Mouse (Mus musculus): ENCODE measurements at regions not wholly inside any gene's neighbourhood (a gene's known extent, or its start where the extent isn't known, plus 50 kb on each side); places are given as distances from the start of the nearest gene placed in this dataset.

- H3K36me3 ChIP-seq (ENCODE audit: control insufficient read depth, insufficient read depth, low read length) = no peaks in the 10 kb centered on the region
- no peak for ATAC-seq (replicated peaks; ENCODE audit: low FRiP score)
Measured at GRCm38 (mm10) chr17:68057264-68057663, 53.3 kb upstream of the Arhgap28 start.

GRCm38 (mm10) chr17:68060455-68060854 lies 56.5 kb upstream of the Arhgap28 start:
- ATAC-seq (replicated peaks; ENCODE audit: low FRiP score) (no peak), DNase-seq (ENCODE audit: low spot score) (no peak)
- H3K27me3 ChIP-seq (ENCODE audit: control insufficient read depth, insufficient read depth, low read length) = no peaks in the 10 kb centered on the region
- 77% methylated on average over 3 of the region's 3 CpGs for WGBS
- no peaks in the 10 kb centered on the region for H3K9me3 ChIP-seq (ENCODE audit: control insufficient read depth, low read length)
- no peak overlapping the region for H3K27ac ChIP-seq (ENCODE audit: low read depth, low read length)
- no peak overlapping the region for H3K4me3 ChIP-seq (ENCODE audit: low read depth, low read length)
- H3K36me3 ChIP-seq (ENCODE audit: control insufficient read depth, insufficient read depth, low read length) = no peaks in the 10 kb centered on the region
- no peak overlapping the region for H3K4me2 ChIP-seq (ENCODE audit: low read depth, low read length, severe bottlenecking)
- no peak overlapping the region for H3K9ac ChIP-seq (ENCODE audit: low read length)
- no peaks in the 10 kb centered on the region for H3K4me1 ChIP-seq (replicated peaks; ENCODE audit: control insufficient read depth, insufficient read depth, low read length)

More at GRCm38 (mm10) chr17:68057264-68057663, 53.3 kb upstream of the Arhgap28 start:
- no peak overlapping the region for H3K4me3 ChIP-seq (ENCODE audit: low read depth, low read length)
- no peaks in the 10 kb centered on the region for H3K4me1 ChIP-seq (replicated peaks; ENCODE audit: control insufficient read depth, insufficient read depth, low read length)
- no peak overlapping the region for H3K9ac ChIP-seq (ENCODE audit: low read length)
- no peak overlapping the region for H3K4me2 ChIP-seq (ENCODE audit: low read depth, low read length, severe bottlenecking)
- WGBS = 95% methylated on average over 3 of the region's 3 CpGs
- H3K27me3 ChIP-seq (ENCODE audit: control insufficient read depth, insufficient read depth, low read length) = no peaks in the 10 kb centered on the region
- no peak for DNase-seq (ENCODE audit: low spot score)
- H3K9me3 ChIP-seq (ENCODE audit: control insufficient read depth, low read length) = no peaks in the 10 kb centered on the region
- H3K27ac ChIP-seq (ENCODE audit: low read depth, low read length) = no peak overlapping the region

DNA sequence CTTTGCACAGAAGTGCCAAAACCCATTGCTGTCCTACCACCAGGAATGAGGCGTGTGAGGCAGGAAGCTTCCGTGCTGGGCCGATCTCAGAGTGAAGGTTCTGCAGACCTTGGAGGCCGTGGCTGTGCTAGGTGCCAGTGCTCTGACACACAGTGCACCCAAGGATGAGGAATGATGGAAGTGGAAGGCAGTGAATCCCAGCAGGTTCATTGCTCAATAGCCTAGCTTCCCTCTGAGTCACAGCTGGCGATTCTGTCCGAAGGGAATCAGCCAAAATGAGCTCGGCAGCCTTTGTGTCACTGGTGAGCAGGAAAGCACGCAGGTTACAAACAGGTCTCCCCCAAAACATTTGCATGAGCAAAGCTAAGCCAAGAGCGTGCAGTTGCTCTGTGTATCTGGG lies 61.8 kb upstream of the Arhgap28 start:
- DNase-seq (ENCODE audit: low spot score) (no peak), ATAC-seq (replicated peaks; ENCODE audit: low FRiP score) (no peak)
- Histone ChIP-seq H3K9ac (ENCODE audit: low read length) (no peak overlapping the region), H3K4me1 (replicated peaks; ENCODE audit: control insufficient read depth, insufficient read depth, low read length) (no peaks in the 10 kb centered on the region), H3K27me3 (ENCODE audit: control insufficient read depth, insufficient read depth, low read length) (no peaks in the 10 kb centered on the region), H3K4me3 (ENCODE audit: low read depth, low read length) (no peak overlapping the region), H3K36me3 (ENCODE audit: control insufficient read depth, insufficient read depth, low read length) (no peaks in the 10 kb centered on the region), H3K27ac (ENCODE audit: low read depth, low read length) (no peak overlapping the region), H3K4me2 (ENCODE audit: low read depth, low read length, severe bottlenecking) (no peak overlapping the region), H3K9me3 (ENCODE audit: control insufficient read depth, low read length) (no peaks in the 10 kb centered on the region)
- 83% methylated on average over 9 of the region's 9 CpGs for WGBS

GRCm38 (mm10) chr17:68066204-68066603 lies 62.3 kb upstream of the Arhgap28 start:
- Histone ChIP-seq H3K36me3 (ENCODE audit: control insufficient read depth, insufficient read depth, low read length) (no peaks in the 10 kb centered on the region), H3K9me3 (ENCODE audit: control insufficient read depth, low read length) (no peaks in the 10 kb centered on the region), H3K4me2 (ENCODE audit: low read depth, low read length, severe bottlenecking) (no peak overlapping the region), H3K4me1 (replicated peaks; ENCODE audit: control insufficient read depth, insufficient read depth, low read length) (no peaks in the 10 kb centered on the region), H3K9ac (ENCODE audit: low read length) (no peak overlapping the region), H3K4me3 (ENCODE audit: low read depth, low read length) (no peak overlapping the region), H3K27me3 (ENCODE audit: control insufficient read depth, insufficient read depth, low read length) (no peaks in the 10 kb centered on the region), H3K27ac (ENCODE audit: low read depth, low read length) (no peak overlapping the region)
- whole genome bisulfite sequencing = 94% methylated on average over 2 of the region's 2 CpGs
- ATAC-seq (replicated peaks; ENCODE audit: low FRiP score) = no peak
- DNase-seq (ENCODE audit: low spot score) = no peak

GRCm38 (mm10) chr17:68069008-68069407 lies 65.1 kb upstream of the Arhgap28 start:
- no peak overlapping the region for H3K4me2 ChIP-seq (ENCODE audit: low read depth, low read length, severe bottlenecking)
- H3K27ac ChIP-seq (ENCODE audit: low read depth, low read length) = no peak overlapping the region
- WGBS = 89% methylated on average over 7 of the region's 7 CpGs
- ATAC-seq (replicated peaks; ENCODE audit: low FRiP score) (no peak), DNase-seq (ENCODE audit: low spot score) (no peak)
- H3K9me3 ChIP-seq (ENCODE audit: control insufficient read depth, low read length) = no peaks in the 10 kb centered on the region
- H3K27me3 ChIP-seq (ENCODE audit: control insufficient read depth, insufficient read depth, low read length) = no peaks in the 10 kb centered on the region
- H3K9ac ChIP-seq (ENCODE audit: low read length) = no peak overlapping the region
- H3K36me3 ChIP-seq (ENCODE audit: control insufficient read depth, insufficient read depth, low read length) = no peaks in the 10 kb centered on the region
- H3K4me1 ChIP-seq (replicated peaks; ENCODE audit: control insufficient read depth, insufficient read depth, low read length) = no peaks in the 10 kb centered on the region
- no peak overlapping the region for H3K4me3 ChIP-seq (ENCODE audit: low read depth, low read length)

DNA sequence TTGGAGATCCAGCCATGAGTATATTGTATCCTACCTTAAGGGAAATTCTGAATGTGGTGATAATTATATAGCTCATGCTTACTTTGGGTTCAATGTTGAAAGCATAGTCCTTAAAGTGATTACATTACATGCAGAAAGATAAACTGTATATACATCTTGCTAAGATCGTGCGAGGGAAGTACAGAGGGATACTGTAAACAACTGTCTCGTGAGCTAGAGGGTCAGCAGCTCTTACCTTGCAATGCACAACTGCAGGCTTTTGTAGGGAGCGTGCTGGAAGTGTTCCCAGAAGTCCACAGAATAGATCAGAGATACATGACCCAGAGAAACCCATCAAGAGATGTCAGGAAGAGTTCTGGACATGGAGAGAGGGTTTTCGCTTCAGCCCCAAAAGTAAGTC lies 65.6 kb upstream of the Arhgap28 start:
- H3K9ac ChIP-seq (ENCODE audit: low read length) = no peak overlapping the region
- no peak for ATAC-seq (replicated peaks; ENCODE audit: low FRiP score)
- 90% methylated on average over 5 of the region's 5 CpGs for WGBS
- H3K36me3 ChIP-seq (ENCODE audit: control insufficient read depth, insufficient read depth, low read length) = no peaks in the 10 kb centered on the region
- no peak overlapping the region for H3K27ac ChIP-seq (ENCODE audit: low read depth, low read length)
- H3K4me1 ChIP-seq (replicated peaks; ENCODE audit: control insufficient read depth, insufficient read depth, low read length) = no peaks in the 10 kb centered on the region
- H3K4me2 ChIP-seq (ENCODE audit: low read depth, low read length, severe bottlenecking) = no peak overlapping the region
- H3K27me3 ChIP-seq (ENCODE audit: control insufficient read depth, insufficient read depth, low read length) = no peaks in the 10 kb centered on the region
- no peak for DNase-seq (ENCODE audit: low spot score)
- H3K4me3 ChIP-seq (ENCODE audit: low read depth, low read length) = no peak overlapping the region
- no peaks in the 10 kb centered on the region for H3K9me3 ChIP-seq (ENCODE audit: control insufficient read depth, low read length)

DNA sequence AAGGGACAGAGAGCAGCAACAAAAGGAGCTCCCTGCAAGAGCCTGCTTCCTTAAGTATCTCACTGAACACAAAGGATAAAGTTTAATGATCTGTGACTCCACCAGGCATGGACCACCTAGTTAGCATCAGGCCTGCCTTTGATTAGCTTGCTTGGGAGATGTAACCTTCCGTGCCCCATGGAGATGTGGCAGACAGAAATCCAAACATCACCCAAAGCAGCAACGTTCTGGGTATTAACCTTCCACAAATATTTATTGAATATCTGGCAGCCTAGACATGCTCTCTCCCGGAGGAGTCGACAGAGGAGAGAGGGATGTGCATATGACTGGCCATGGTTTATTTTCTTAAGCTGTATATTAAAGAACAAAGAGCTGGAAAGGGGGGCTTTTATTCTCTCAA lies 67.6 kb upstream of the Arhgap28 start:
- no peak for ATAC-seq (replicated peaks; ENCODE audit: low FRiP score)

DNA sequence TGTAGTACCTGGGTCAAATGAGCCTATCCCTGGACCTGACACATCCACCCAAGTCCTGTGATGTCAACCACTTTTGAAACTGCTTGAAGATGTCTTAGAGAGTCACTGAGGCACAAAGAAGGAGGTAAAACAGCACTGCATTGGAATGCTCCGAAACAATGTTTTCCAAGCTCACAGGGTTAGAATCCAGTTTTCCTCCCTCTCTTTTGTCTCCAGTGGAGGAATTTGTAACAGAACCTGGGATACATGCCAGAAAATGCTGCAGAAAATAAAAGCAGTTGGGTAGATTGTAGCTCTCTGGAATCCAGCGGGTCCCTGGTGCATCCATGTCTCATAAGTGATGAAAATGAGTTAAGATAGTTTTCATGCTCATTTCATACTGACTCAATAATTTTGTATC lies 71.8 kb upstream of the Arhgap28 start:
- H3K4me2 ChIP-seq (ENCODE audit: low read depth, low read length, severe bottlenecking) = no peak overlapping the region
- H3K9ac ChIP-seq (ENCODE audit: low read length) = no peak overlapping the region
- H3K27ac ChIP-seq (ENCODE audit: low read depth, low read length) = no peak overlapping the region
- WGBS = 89% methylated on average over 2 of the region's 2 CpGs
- no peak for ATAC-seq (replicated peaks; ENCODE audit: low FRiP score)
- H3K27me3 ChIP-seq (ENCODE audit: control insufficient read depth, insufficient read depth, low read length) = no peaks in the 10 kb centered on the region
- no peak for DNase-seq (ENCODE audit: low spot score)
- no peaks in the 10 kb centered on the region for H3K4me1 ChIP-seq (replicated peaks; ENCODE audit: control insufficient read depth, insufficient read depth, low read length)
- no peaks in the 10 kb centered on the region for H3K36me3 ChIP-seq (ENCODE audit: control insufficient read depth, insufficient read depth, low read length)
- no peaks in the 10 kb centered on the region for H3K9me3 ChIP-seq (ENCODE audit: control insufficient read depth, low read length)
- H3K4me3 ChIP-seq (ENCODE audit: low read depth, low read length) = no peak overlapping the region

More for the DNA sequence above, 67.6 kb upstream of the Arhgap28 start:
- no peaks in the 10 kb centered on the region for H3K9me3 ChIP-seq (ENCODE audit: control insufficient read depth, low read length)
- H3K27me3 ChIP-seq (ENCODE audit: control insufficient read depth, insufficient read depth, low read length) = no peaks in the 10 kb centered on the region
- no peak overlapping the region for H3K27ac ChIP-seq (ENCODE audit: low read depth, low read length)
- DNase-seq (ENCODE audit: low spot score) = no peak
- H3K4me2 ChIP-seq (ENCODE audit: low read depth, low read length, severe bottlenecking) = no peak overlapping the region
- no peak overlapping the region for H3K9ac ChIP-seq (ENCODE audit: low read length)
- H3K4me3 ChIP-seq (ENCODE audit: low read depth, low read length) = no peak overlapping the region
- no peaks in the 10 kb centered on the region for H3K36me3 ChIP-seq (ENCODE audit: control insufficient read depth, insufficient read depth, low read length)
- WGBS = 26% methylated on average over 4 of the region's 4 CpGs
- H3K4me1 ChIP-seq (replicated peaks; ENCODE audit: control insufficient read depth, insufficient read depth, low read length) = no peaks in the 10 kb centered on the region

- H3K9ac ChIP-seq (ENCODE audit: low read length) = no peak overlapping the region
- no peaks in the 10 kb centered on the region for H3K27me3 ChIP-seq (ENCODE audit: control insufficient read depth, insufficient read depth, low read length)
- WGBS = 55% methylated on average over 3 of the region's 3 CpGs
- H3K36me3 ChIP-seq (ENCODE audit: control insufficient read depth, insufficient read depth, low read length) = no peaks in the 10 kb centered on the region
- no peaks in the 10 kb centered on the region for H3K9me3 ChIP-seq (ENCODE audit: control insufficient read depth, low read length)
- DNase-seq (ENCODE audit: low spot score) (no peak), ATAC-seq (replicated peaks; ENCODE audit: low FRiP score) (no peak)
- H3K4me3 ChIP-seq (ENCODE audit: low read depth, low read length) = no peak overlapping the region
- no peaks in the 10 kb centered on the region for H3K4me1 ChIP-seq (replicated peaks; ENCODE audit: control insufficient read depth, insufficient read depth, low read length)
- H3K4me2 ChIP-seq (ENCODE audit: low read depth, low read length, severe bottlenecking) = no peak overlapping the region
- H3K27ac ChIP-seq (ENCODE audit: low read depth, low read length) = no peak overlapping the region
Measured at GRCm38 (mm10) chr17:68078709-68079108, 74.8 kb upstream of the Arhgap28 start.

Data from forebrain, embryonic 11.5 days (tissue).